Mouse (Mus musculus) CH12.LX (cell line): ENCODE results near the gene Clec5a.

Experiments used
- CHD1 ChIP-seq: IDR thresholded peaks from 2 replicates; pipeline ENCODE4 v1.6.1; 2012; ENCODE audit warnings: low read depth, low read length, improper control_type of control experiment, inconsistent platforms
- CHD2 ChIP-seq: IDR thresholded peaks from 2 replicates; pipeline ENCODE4 v1.6.1; 2011; ENCODE audit warnings: low read length, improper control_type of control experiment
- CTCF ChIP-seq, 2 experiments: IDR thresholded peaks in 1 of 2; conservative IDR thresholded peaks in 1 of 2; 2 replicates each; pipeline ENCODE4 v1.5.1; 2011 to 2012; ENCODE audit warnings: low read depth in 2 of 2, low read length in 2 of 2, improper control_type of control experiment in 1 of 2, inconsistent platforms in 1 of 2, mild to moderate bottlenecking in 1 of 2, moderate library complexity in 1 of 2
- EP300 ChIP-seq: IDR thresholded peaks from 2 replicates; pipeline ENCODE4 v1.6.1; 2011; ENCODE audit warnings: low read length, improper control_type of control experiment
- KAT2A ChIP-seq: IDR thresholded peaks from 2 replicates; pipeline ENCODE4 v1.6.1; 2012; ENCODE audit warnings: low read length, improper control_type of control experiment, inconsistent platforms; ENCODE audit not compliant: insufficient replicate concordance
- MAFK ChIP-seq: IDR thresholded peaks from 2 replicates; pipeline ENCODE4 v1.6.1; 2011; ENCODE audit warnings: low read length, improper control_type of control experiment; ENCODE audit not compliant: insufficient replicate concordance
- MAX ChIP-seq: IDR thresholded peaks from 2 replicates; pipeline ENCODE4 v1.6.1; 2011; ENCODE audit warnings: low read length, improper control_type of control experiment
- MEF2A ChIP-seq: IDR thresholded peaks from 2 replicates; pipeline ENCODE4 v1.6.1; 2014; ENCODE audit warnings: low read depth, mild to moderate bottlenecking, inconsistent platforms, low read length, improper control_type of control experiment, borderline replicate concordance
- MXI1 ChIP-seq: IDR thresholded peaks from 2 replicates; pipeline ENCODE4 v1.6.1; 2011; ENCODE audit warnings: mild to moderate bottlenecking, low read depth, low read length, improper control_type of control experiment
- NELFE ChIP-seq: IDR thresholded peaks from 2 replicates; pipeline ENCODE4 v1.6.1; 2011; ENCODE audit warnings: low read depth, low read length, improper control_type of control experiment
- POLR2A ChIP-seq: IDR thresholded peaks from 2 replicates; pipeline ENCODE4 v1.6.1; 2011; ENCODE audit warnings: low read depth, mild to moderate bottlenecking, improper control_type of control experiment, low read length
- UBTF ChIP-seq: IDR thresholded peaks from 2 replicates; pipeline ENCODE4 v1.6.1; 2012; ENCODE audit warnings: low read depth, mild to moderate bottlenecking, inconsistent platforms, low read length, improper control_type of control experiment, moderate library complexity
- USF1 ChIP-seq: IDR thresholded peaks from 2 replicates; pipeline ENCODE4 v1.6.1; 2014; ENCODE audit warnings: low read depth, mild to moderate bottlenecking, inconsistent platforms, low read length, improper control_type of control experiment
- ZC3H11A ChIP-seq: IDR thresholded peaks from 2 replicates; pipeline ENCODE4 v1.6.1; 2012; ENCODE audit warnings: low read depth, mild to moderate bottlenecking, inconsistent platforms, low read length, improper control_type of control experiment

GRCm38 (mm10) chr6:40569187-40569586 is 16.4 kb downstream of the Clec5a start, which contains the start of gene Olfr460:
- no peak for TF ChIP-seq USF1
- TF ChIP-seq CTCF (conservative IDR thresholded peaks at IDR 0.05 in 1 of 2, IDR thresholded peaks at IDR 0.05 in 1 of 2; ENCODE audit: low read depth in 2 of 2, low read length in 2 of 2) = no peak
- no peak for TF ChIP-seq CHD1
- no peak for TF ChIP-seq ZC3H11A
- no peak for TF ChIP-seq MEF2A
- TF ChIP-seq MXI1 = no peak
- TF ChIP-seq EP300 = no peak
- TF ChIP-seq KAT2A = no peak
- TF ChIP-seq NELFE = no peak
- no peak for TF ChIP-seq MAFK
- no peak for TF ChIP-seq CHD2
- TF ChIP-seq UBTF = no peak
- no peak for TF ChIP-seq POLR2A
- TF ChIP-seq MAX = no peak
